In the genomic region with DNA sequence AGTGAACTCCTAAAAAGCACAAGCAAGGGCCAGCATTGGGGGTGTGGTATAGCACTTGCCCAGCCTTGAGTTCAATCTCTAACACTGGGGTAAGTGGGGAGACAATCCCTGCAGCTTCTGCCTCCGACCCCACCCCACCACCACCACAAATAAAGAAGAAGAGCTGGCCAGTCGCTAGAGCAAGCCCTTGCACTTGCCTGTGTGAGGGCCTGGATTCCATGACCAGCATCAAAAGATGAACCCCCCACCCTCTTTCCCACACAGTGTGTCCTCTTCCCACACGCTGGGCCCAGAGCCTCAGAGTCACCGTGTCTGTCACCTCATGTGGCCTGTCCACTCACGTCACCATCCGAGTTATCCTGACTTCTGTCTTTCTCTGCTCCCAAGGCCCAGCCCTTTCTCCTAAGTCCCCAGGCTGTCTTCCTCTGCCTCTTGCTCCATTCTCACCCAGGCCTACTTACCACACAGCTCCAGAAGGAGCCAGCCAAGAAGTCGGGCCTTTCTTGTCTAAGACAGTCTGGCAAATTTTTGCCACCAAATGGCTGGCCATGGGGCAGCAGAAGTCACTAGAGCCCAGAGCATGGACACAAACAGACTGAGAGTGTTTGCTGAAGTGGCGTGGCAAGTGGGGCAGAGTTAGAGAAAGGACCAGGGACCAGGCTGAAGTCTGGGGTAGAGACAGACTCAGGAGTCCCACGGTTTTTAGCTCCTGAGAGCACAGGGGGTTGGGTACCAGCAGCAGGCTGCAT, we compare ENCODE assay signal across 11 mouse cellular contexts. TPM values are rescaled to one million over a fixed set of nuclear protein-coding genes. Genes with fewer than 3 reads are reported as not detected.
DNase-seq lines count a peak whose midpoint lies in the region; ATAC-seq and TF ChIP-seq lines count a peak whose summit lies in the region.
"Had no signal": no experiment of that assay in that cellular context is flagged by ENCODE, and none has a peak within 500 bp of the region (broad histone marks: within the 10 kb centered on the region; RNA-seq: fewer than 3 reads in every experiment).

No protein-coding gene starts in this region.

- peak overlapping the region; percentile 49 for H3K4me2 ChIP-seq in lung, embryonic 16.5 days (ENCODE audit: low read depth, low read length)
- peak overlapping the region; percentile 51 for H3K4me2 ChIP-seq in heart, postnatal 0 days (ENCODE audit: low read depth, low read length)
- H3K4me2 ChIP-seq in neural tube, embryonic 13.5 days, result peak overlapping the region; percentile 54

- DNase-seq in heart, embryonic 10.5 days (ENCODE audit: low spot score), result no peak
- DNase-seq in heart, postnatal 4 days, result no peak
- DNase-seq in lung, postnatal 4 days, result no peak
- no peak for DNase-seq in heart, postnatal 0 days (ENCODE audit: low spot score)
- DNase-seq in ovary, postnatal 14 days (ENCODE audit: low spot score), result no peak
- no peak for DNase-seq in layer of hippocampus, adult 11-12 months (ENCODE audit: low spot score)
- DNase-seq: cerebellum, adult 8-10 months had no signal

- ATAC-seq in lung, embryonic 16.5 days (ENCODE audit: low read depth), result no peak
- no peak for ATAC-seq in heart, postnatal 0 days (ENCODE audit: insufficient read depth, low read depth)
- peak; percentile 16 for ATAC-seq in neural tube, embryonic 13.5 days (ENCODE audit: low read depth)

- peak overlapping the region; percentile 27 for H3K9ac ChIP-seq in lung, embryonic 16.5 days (ENCODE audit: low read length)
- no peak overlapping the region for H3K9ac ChIP-seq in heart, postnatal 0 days (replicated peaks; ENCODE audit: low read depth, low read length)
- peak overlapping the region; percentile 64 for H3K9ac ChIP-seq in neural tube, embryonic 13.5 days

- H3K27me3 ChIP-seq in heart, embryonic 10.5 days (ENCODE audit: insufficient read depth, poor library complexity, severe bottlenecking), result peaks cover 23% of the 10 kb centered on the region
- no peaks in the 10 kb centered on the region for H3K27me3 ChIP-seq in lung, embryonic 16.5 days (ENCODE audit: control insufficient read depth, insufficient read depth, low read depth, low read length)
- no peaks in the 10 kb centered on the region for H3K27me3 ChIP-seq in heart, postnatal 0 days (ENCODE audit: control insufficient read depth, insufficient read depth, low read length)
- no peaks in the 10 kb centered on the region for H3K27me3 ChIP-seq in neural tube, embryonic 13.5 days

- no peak for TF ChIP-seq EP300 in heart, postnatal 0 days (IDR thresholded peaks at IDR 0.05; ENCODE audit: low read depth)

- 0 out of 2 replicates have a peak, but pooled peaks cover 3% of the 10 kb centered on the region for H3K9me3 ChIP-seq in heart, embryonic 10.5 days
- peaks cover 6% of the 10 kb centered on the region for H3K9me3 ChIP-seq in lung, embryonic 16.5 days (ENCODE audit: control insufficient read depth, low read length)
- no peaks in the 10 kb centered on the region for H3K9me3 ChIP-seq in heart, postnatal 0 days (replicated peaks; ENCODE audit: control insufficient read depth, low read length)
- H3K9me3 ChIP-seq in neural tube, embryonic 13.5 days, result no peaks in the 10 kb centered on the region

- no peak for TF ChIP-seq CTCF in heart, postnatal 0 days (IDR thresholded peaks at IDR 0.05; ENCODE audit: low read depth)

- 51% methylated on average over 9 of the region's 9 CpGs for WGBS in heart, embryonic 10.5 days
- 51% methylated on average over 9 of the region's 9 CpGs for WGBS in lung, embryonic 16.5 days
- WGBS in heart, postnatal 0 days, result 64% methylated on average over 9 of the region's 9 CpGs
- WGBS in neural tube, embryonic 13.5 days, result 25% methylated on average over 9 of the region's 9 CpGs

- H3K27ac ChIP-seq in heart, embryonic 10.5 days, result peak overlapping the region; percentile 30
- H3K27ac ChIP-seq in lung, embryonic 16.5 days (ENCODE audit: low read length), result no peak overlapping the region
- H3K27ac ChIP-seq in heart, postnatal 0 days (ENCODE audit: low read depth), result peak overlapping the region; percentile 82; the same call in 1 of the 2 replicates
- H3K27ac ChIP-seq in neural tube, embryonic 13.5 days (replicated peaks), result peak overlapping the region; percentile 90

- peaks cover 21% of the 10 kb centered on the region for H3K4me1 ChIP-seq in heart, embryonic 10.5 days
- H3K4me1 ChIP-seq in lung, embryonic 16.5 days (replicated peaks; ENCODE audit: control insufficient read depth, insufficient read depth, low read length), result peaks cover 4% of the 10 kb centered on the region; the same call in 1 of the 2 replicates
- H3K4me1 ChIP-seq in heart, postnatal 0 days (ENCODE audit: control insufficient read depth, insufficient read depth), result no peaks in the 10 kb centered on the region
- peaks cover 70% of the 10 kb centered on the region for H3K4me1 ChIP-seq in neural tube, embryonic 13.5 days (replicated peaks)

- peaks cover 3% of the 10 kb centered on the region for H3K36me3 ChIP-seq in heart, embryonic 10.5 days
- H3K36me3 ChIP-seq in lung, embryonic 16.5 days (ENCODE audit: control insufficient read depth, insufficient read depth, low read length), result peaks cover 4% of the 10 kb centered on the region
- peaks cover 8% of the 10 kb centered on the region; the same call in 1 of the 2 replicates for H3K36me3 ChIP-seq in heart, postnatal 0 days (replicated peaks; ENCODE audit: control insufficient read depth, insufficient read depth, low read length)
- peaks cover 3% of the 10 kb centered on the region; the same call in 1 of the 2 replicates for H3K36me3 ChIP-seq in neural tube, embryonic 13.5 days

- H3K4me3 ChIP-seq in heart, embryonic 10.5 days, result no peak overlapping the region
- peak overlapping the region; percentile 42 for H3K4me3 ChIP-seq in lung, embryonic 16.5 days (ENCODE audit: low read length)
- H3K4me3 ChIP-seq in heart, postnatal 0 days (ENCODE audit: low read depth, low read length), result 0 out of 2 replicates have a peak overlapping the region, but pooled peaks have one; percentile 34
- H3K4me3 ChIP-seq in neural tube, embryonic 13.5 days, result peak overlapping the region; percentile 34
- H3K4me3 ChIP-seq: myocyte had no signal

RNA-seq across cellular contexts. Expression of gene Mfng, which starts 2.9 kb away (rescaled TPM):
- 5.5 and 10.3 TPM in 2 replicates for polyA plus RNA-seq in heart, embryonic 10.5 days (2016; fragmentation: Nextera tagmentation; extraction: Ambion mirVana)
- total RNA-seq in heart, postnatal 4 days (2021), result 10 to 100 TPM; 17.6 to 18.1 TPM
- 40.8 and 43.1 TPM in 2 replicates for polyA plus RNA-seq in lung, embryonic 16.5 days (2015; fragmentation: Nextera tagmentation; extraction: Ambion mirVana)
- 12.9 and 13.1 TPM in 2 replicates for total RNA-seq in heart, postnatal 0 days (2014; rRNA removed; ENCODE audit: low replicate concordance)
- 13.0 and 13.4 TPM in 2 replicates for polyA plus RNA-seq in heart, postnatal 0 days (2015; fragmentation: Nextera tagmentation; extraction: Ambion mirVana)
- 34.2 and 34.4 TPM in 2 replicates for polyA plus RNA-seq in neural tube, embryonic 13.5 days (2015; fragmentation: Nextera tagmentation; extraction: Ambion mirVana)
- polyA plus RNA-seq: C2C12 had no signal

RNA-seq across cellular contexts. Expression of gene Card10, which starts 32.4 kb away (rescaled TPM):
- polyA plus RNA-seq in heart, embryonic 10.5 days (2016; fragmentation: Nextera tagmentation; extraction: Ambion mirVana), result 3.5 and 4.0 TPM in 2 replicates
- total RNA-seq in heart, postnatal 4 days (2021), result 10 to 100 TPM; 15.9 to 18.8 TPM
- polyA plus RNA-seq in lung, embryonic 16.5 days (2015; fragmentation: Nextera tagmentation; extraction: Ambion mirVana), result 6.1 and 6.2 TPM in 2 replicates
- total RNA-seq in heart, postnatal 0 days (2014; rRNA removed; ENCODE audit: low replicate concordance), result 2.7 and 6.4 TPM in 2 replicates
- polyA plus RNA-seq in heart, postnatal 0 days (2015; fragmentation: Nextera tagmentation; extraction: Ambion mirVana), result 4.0 and 4.6 TPM in 2 replicates
- 1.7 and 2.0 TPM in 2 replicates for polyA plus RNA-seq in neural tube, embryonic 13.5 days (2015; fragmentation: Nextera tagmentation; extraction: Ambion mirVana)

RNA-seq across cellular contexts. Expression of gene Elfn2, which starts 51.8 kb away (rescaled TPM):
- 0.02 TPM in 1 of 2 replicates, not detected in the other for polyA plus RNA-seq in heart, embryonic 10.5 days (2016; fragmentation: Nextera tagmentation; extraction: Ambion mirVana)
- 1 to 10 TPM in 1 of 2 experiments, under 1 TPM in 1; 0.95 to 1.3 TPM for total RNA-seq in heart, postnatal 4 days (2021)
- polyA plus RNA-seq in lung, embryonic 16.5 days (2015; fragmentation: Nextera tagmentation; extraction: Ambion mirVana), result 0.09 and 0.15 TPM in 2 replicates
- total RNA-seq in heart, postnatal 0 days (2014; rRNA removed; ENCODE audit: low replicate concordance), result 0.12 and 0.19 TPM in 2 replicates
- 0.05 and 0.11 TPM in 2 replicates for polyA plus RNA-seq in heart, postnatal 0 days (2015; fragmentation: Nextera tagmentation; extraction: Ambion mirVana)
- polyA plus RNA-seq in neural tube, embryonic 13.5 days (2015; fragmentation: Nextera tagmentation; extraction: Ambion mirVana), result 5.5 and 6.0 TPM in 2 replicates
- polyA plus RNA-seq: C2C12 had no signal
